Mouse (Mus musculus): ENCODE data around the gene Hddc2.

Hddc2 gene

GRCm38 (mm10) chr10:31312865-31313848 lies at the start of gene Hddc2:
TSS of gene Hddc2 (plus strand) at chr10:31313383.
- DNase-seq (ENCODE audit: low read depth), result peak; percentile 59

DNA sequence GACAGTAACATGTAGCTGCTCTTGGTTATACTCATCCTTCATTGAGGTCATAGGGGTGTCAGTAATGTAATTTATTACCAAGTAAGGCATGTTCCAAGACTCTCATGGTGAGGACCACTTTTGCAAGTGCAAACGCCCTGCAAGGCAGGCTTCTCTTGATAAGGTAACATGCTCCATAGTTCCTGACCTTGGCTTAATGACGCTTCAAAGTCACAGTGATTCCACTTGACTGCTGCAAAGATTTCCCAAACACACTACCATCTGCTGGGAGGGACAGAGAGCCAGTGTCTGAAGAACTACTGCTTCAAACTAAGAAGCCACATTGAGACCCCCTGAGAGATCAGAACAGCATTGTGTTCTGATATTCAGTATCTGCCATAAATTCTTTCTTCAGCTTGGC lies 40.4 kb upstream of the Hddc2 start:
- no peak for DNase-seq (ENCODE audit: low read depth)

DNA sequence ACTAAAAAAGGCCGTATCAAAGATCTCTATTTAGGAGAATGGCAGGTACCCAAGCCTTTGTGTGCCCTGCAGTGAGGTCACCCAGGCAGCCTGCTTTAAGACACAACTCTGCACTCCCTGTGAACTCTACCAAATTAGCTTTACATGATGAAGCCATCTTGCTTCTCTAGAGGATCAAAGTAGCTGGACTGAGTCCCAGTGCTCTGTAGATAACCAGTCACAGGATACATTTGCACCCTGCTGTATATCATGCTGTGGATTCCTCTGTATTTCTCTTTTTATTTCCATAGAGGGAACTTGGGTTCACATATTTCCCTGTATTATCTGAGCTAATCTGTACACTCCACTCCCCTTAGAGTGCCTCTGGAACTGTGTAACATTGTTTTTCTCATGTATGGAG lies 40.0 kb upstream of the Hddc2 start:
- no peak for DNase-seq (ENCODE audit: low read depth)

DNA sequence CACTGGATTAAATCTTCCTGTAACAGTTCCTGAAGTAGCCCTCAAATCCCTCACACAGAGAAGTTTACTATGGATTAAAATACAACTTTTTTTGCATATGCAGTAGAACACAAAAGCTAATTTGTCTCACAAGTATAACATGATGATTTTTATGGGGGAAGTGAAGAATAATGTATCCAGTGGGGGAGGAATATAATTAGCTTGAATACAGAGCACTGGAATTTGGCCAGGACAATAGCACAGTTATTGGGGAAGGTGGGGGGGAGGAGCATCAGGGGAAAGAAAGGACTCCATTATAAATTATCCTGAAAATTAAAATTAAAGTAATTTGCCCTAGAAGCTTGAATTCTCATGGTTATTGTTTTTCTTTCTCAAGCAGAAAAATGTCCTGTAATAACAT lies 25.4 kb upstream of the Hddc2 start:
- no peak for DNase-seq (ENCODE audit: low read depth)

DNA sequence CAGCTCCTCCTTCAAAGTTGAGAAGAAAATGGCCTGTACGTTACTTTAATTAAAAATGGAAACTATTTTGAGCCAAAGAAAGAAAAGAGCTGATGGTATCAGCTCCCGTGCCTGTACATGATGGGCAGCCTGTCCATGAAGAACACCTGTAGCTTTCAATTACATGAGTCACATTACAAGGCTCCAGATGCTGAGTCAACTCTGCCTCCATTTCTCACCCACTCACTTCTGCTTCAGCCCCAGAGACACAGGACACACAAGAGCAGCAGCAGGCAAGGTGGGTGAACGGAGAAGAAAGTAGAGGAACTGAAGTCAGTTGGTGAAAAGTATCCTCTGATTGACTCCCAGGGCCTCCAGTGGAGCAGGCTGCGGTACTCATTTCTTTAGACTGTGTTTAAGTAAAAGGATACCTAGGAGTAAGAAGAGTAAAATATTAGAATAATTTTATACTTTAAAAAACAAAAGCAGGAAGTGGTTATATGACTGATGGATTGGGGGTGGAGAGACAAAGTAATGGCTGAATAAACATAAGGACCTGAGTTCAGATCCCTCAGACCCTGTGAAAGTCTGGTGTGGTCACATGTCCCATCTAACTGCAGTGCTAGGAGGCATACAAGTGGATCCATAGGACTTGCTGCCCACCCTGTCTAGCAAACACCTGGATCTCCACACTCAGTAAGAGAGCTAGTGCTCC lies 24.3 kb upstream of the Hddc2 start:
- DNase-seq (ENCODE audit: low read depth), result no peak

- DNase-seq (ENCODE audit: low read depth), result no peak
These were observed 17.5 kb upstream of the Hddc2 start for GRCm38 (mm10) chr10:31295705-31296104.

GRCm38 (mm10) chr10:31296458-31296857 lies 16.7 kb upstream of the Hddc2 start:
- DNase-seq (ENCODE audit: low read depth), result no peak

DNA sequence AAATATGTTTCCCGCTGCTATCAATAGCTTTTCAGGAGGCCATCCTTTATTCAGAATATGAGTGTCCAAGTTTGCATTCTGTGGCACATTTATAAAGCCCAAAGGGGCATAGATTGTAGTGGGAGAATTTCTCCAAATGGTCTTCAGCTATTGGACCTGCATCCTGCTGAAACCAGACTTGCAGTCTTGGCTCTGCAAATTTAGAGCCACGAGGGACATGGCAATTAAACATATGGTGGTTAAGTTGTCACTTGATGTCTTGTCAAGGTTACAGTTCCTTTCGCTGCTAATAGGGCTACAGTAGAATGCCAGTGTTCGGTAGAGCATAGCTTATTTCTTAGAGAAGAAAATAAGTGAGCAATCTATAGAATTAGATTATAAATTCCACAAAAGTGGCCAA lies 16.1 kb upstream of the Hddc2 start:
- DNase-seq (ENCODE audit: low read depth), result no peak

DNA sequence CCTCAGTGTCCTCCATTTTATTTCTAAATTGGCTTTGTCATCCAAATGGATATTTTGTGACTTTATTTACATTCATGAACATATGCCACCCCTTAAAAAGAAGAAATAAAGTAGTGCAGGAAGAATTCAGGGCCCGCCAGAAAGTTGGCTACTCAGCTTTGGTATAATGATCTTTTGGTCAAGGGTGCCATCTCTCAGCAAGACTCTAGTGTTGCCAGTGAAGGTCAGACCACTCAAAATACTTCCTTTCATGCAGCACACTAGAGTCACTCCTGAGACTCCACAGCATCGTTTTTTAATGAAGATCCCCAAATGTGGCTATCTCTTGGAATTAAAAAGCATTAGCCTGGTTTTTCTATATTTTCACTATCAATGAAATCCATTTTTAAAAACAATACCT lies 14.9 kb upstream of the Hddc2 start:
- DNase-seq (ENCODE audit: low read depth), result no peak

DNA sequence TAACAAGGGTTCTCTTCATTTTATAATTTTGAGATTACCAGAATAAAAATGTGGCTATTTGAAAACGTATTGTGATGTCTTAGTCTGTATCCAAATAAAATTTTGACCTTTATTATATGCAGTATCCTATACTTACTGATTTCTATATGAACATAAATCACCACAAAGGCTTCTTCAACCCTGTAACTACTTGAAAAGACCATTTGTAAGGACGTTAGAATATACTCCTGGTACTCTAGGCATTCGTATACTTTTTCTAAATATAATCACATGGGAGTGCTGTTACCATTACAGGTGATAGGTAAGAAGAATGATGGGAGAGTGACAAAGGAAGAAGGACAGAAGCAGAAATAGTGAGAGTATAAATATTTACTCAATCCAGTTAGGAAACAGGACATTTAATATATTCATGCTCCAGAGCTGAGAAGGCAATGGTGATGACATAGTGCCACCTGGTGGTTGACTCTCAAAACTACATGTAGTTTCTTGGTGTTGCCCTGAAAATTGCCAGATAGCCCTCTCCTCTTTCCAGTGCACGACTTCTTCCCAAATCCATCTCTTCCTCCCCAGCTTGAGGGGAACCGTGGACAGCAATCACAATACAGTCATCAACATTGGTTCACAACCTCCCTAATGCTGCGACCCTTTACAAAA lies 14.1 kb upstream of the Hddc2 start:
- peak; percentile 38 for DNase-seq (ENCODE audit: low read depth)

DNA sequence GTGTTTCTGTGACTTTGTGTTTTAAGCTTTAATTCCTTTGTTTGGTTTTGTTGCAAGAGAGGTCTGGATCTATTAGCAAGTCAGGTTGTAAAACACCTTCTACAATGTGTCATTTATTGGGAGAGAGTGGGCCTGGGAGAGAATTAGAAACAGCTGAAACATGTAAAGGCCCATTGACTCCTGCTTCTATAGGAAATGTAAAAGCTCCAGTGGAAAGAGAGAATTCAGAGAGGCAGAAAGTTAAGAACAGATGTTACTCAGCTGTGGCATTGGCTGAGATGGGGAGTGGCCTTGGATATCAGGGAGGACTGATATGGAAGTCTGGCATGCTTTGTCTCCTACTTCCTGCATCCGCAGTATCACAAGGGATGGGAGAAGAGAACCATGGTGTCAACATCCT lies 12.9 kb upstream of the Hddc2 start:
- DNase-seq (ENCODE audit: low read depth), result no peak

DNA sequence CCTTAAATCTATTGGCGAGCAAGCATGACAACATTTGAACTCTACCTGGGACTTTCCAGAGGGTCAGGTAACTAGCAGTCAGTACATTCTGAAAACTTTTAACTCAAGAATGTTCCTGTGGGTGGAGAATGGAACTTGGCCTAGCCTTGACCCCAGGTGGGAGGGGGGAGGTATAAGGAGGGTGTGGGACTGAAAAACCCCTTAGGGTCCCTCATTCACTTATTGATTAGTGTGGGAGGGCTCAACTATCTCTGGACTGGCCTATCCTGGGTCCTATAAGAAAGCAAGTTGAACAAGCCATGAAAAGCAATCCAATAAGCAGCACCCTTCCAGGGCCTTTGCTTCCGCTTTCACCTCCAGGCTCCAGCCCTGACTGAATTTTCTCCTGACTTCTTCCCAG lies 9.7 kb upstream of the Hddc2 start:
- DNase-seq (ENCODE audit: low read depth), result no peak

DNA sequence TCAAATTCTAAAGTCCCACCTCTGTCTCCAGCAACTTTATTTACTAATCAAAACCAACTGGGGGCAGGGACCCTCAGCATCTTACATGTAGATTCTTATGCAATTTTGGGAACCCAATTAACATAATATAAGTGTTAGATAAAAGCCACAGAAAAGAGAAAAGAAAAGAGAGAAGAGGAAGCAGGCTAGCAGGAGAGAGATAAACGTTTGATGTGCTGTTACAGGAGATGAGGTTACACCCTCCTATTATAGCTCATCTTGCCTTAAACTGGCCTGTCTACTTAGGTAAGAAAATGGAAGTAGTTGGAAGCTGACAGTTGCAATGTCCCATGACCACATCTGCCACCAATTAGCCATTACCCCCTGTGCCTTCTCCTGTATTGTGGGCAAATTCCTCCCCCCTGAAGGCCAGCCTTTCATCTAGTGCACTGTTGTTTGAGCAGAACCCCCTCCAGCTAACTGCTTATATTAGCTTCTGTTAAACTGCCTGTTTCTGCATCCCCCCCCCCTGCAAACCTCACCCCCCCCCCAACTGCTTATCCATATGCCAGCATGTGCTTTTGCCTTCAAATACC lies 6.1 kb upstream of the Hddc2 start:
- DNase-seq (ENCODE audit: low read depth), result no peak

GRCm38 (mm10) chr10:31318491-31318890 lies 5.3 kb downstream of the Hddc2 start:
- no peak for DNase-seq (ENCODE audit: low read depth)

DNA sequence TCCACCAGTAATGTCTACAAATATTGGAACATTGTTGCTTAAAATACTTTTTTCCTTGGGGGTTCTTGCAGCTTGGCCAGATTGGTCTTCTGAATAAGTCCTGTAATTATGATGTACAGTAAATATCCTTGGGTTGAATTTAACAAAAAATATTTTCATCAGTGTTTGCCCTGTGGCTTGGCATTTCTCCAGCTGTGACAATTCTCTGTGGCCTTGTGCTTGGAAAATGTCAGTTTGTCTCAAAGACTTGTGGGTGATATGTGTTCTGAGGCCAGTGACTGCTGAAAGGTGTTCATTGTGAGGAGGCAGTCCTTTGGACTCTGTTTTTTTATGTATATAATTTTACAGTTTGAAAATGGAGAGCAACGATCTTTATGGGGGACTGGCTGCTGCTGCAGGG lies 16.3 kb downstream of the Hddc2 start:
- no peak for DNase-seq (ENCODE audit: low read depth)

DNA sequence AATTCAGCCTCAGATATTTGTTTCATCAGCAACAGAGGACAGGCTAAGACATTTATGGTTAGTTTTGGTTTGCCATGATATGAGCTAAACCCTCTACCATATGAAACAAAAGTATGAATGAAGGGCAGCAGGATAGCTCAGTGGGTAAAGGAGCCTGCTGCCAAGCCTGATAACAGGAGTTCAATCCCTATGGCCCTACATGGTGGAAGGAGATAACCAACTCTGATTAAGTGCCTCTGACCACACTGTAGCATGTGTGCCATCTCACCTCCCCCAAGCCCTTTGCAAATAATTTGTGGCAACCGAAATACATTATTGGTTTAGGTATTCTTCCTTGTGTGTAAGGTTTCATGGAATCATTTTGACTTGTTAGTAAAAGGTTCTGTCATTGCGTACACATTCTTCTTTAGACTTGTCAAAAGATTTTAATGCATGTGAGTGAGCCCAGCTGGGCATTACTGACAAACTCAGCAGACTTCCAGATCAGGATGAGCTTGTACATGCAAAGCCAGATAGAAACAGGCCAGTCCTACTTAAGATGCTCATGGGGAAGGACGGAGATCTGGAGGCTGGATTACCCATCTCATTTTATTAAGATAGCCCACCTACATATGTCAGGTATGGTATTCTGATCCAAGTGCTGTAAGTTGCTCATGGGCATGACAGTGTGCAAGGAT lies 17.2 kb downstream of the Hddc2 start:
- DNase-seq (ENCODE audit: low read depth), result no peak

DNA sequence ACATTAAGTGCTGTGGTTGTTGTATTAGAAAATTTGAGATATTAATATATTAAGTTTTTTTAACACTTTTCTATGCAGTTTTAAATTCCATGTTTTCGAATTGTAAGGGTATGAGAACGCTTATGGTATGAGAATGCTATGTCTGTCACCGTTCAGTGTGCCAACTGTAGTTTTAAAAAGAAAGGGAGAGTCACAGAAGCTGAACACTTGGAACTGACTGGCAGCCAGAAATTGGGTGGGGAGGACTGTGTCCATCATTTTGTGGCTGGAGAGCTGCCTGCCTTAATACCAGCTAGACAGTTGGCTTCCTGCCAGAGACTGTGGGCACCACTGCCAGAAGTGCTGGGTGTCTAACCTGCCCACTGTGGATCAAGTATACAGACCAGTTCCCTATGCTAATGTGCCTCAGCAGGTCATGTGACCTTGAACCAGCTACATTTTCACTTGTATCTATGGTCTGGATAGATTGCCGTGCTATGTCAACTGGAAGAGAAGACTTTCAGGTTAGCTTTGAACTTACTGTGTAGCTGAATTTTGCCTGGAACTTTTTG lies 18.1 kb downstream of the Hddc2 start:
- no peak for DNase-seq (ENCODE audit: low read depth)

- no peak for DNase-seq (ENCODE audit: low read depth)
These were observed 23.2 kb downstream of the Hddc2 start for GRCm38 (mm10) chr10:31336432-31336831.

DNA sequence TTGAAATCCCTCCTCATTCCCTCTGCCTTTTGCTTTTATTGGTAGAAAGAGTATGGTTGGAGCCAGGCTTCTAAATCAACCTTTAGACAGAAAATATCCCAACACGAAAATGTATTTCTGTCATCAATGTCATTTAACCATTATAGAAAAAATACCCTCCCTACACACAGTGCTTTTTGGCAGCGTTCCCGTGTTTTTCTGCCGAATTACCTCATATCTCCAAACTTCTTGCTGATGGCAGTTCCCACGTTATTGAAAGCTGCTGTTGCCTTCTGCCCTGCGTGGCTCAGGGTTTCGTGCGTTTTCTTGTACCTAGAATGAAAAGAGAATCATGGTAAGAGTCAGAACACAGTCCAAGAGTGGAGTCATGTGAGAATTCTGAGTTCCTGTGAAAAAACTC lies 33.2 kb downstream of the Hddc2 start:
- no peak for DNase-seq (ENCODE audit: low read depth)

- no peak for DNase-seq (ENCODE audit: low read depth)
These were observed 37.9 kb downstream of the Hddc2 start for GRCm38 (mm10) chr10:31351056-31351455.

GRCm38 (mm10) chr10:31352845-31353427 lies 39.8 kb downstream of the Hddc2 start:
- no peak for DNase-seq (ENCODE audit: low read depth)

All from c-Kit-positive CD71-positive TER-119-negative erythroid progenitor cells, embryonic 14.5 days (primary cell).